Mouse (Mus musculus): ENCODE measurements around the gene Pard6b. TPM values are rescaled to one million over a fixed set of nuclear protein-coding genes. Genes with fewer than 3 reads are reported as not detected.

Gene Pard6b
- polyA plus RNA-seq (2012; ENCODE audit: insufficient read depth, insufficient read length, low replicate concordance, missing spikeins) = not detected in 2 replicates

DNA sequence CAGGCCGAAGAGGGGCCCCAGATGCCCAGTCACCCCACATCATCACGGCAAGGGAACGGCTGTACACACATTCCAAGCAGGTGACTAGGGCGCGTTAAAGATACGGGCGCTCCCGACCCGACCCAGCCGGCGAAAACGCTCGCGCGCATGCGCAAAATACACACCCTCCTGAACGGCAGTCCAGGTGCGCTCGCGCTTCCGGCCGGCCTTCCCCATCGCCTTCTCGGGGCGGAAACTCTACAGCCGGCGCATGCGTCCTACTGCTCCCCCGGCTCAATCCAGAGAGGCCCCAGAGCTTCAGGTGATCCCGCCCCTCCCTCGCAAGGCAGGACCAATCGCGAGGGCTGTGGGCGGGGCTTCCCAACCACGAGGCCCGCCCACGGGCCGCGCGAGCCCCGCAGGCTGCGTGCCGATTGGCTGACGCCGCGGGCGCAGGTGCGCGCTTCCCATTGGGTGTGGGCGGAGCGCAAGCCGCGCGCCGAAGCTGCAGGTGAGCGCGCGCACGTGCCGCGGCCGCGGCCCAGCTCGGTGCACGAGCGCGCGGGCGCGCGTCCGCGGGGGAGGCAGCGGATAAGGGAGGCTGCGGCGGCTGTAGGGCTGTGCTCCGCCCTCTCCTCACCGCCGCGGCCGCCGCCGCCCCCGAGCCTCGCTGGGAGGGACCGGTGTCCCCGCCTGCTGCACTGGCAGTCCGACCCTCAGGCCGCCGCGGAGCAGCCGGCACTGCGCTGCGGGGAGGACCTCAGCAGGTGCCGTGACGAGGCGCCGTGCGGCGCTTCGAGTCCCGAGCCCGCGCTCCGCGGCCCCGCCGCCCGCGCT lies at the start of gene Pard6b:
Gene Pard6b (plus strand): TSS at position 574 of the 816 bp plus-strand sequence.
- under 1% methylated on average over 107 of the region's 110 CpGs for WGBS
- peaks cover 12% of the 10 kb centered on the region; the same call in 1 of the 2 replicates for H3K4me1 ChIP-seq (ENCODE audit: control insufficient read depth, insufficient read depth, low read length)
- H3K27ac ChIP-seq (ENCODE audit: insufficient read depth, low read depth, low read length) = no peak within 1 kb of the TSS; the same call in 1 of the 2 replicates
- H3K4me3 ChIP-seq (ENCODE audit: insufficient read depth, low read depth, low read length) = peak within 1 kb of the TSS; percentile 76
- peak; percentile 4 for TF ChIP-seq POLR2A (IDR thresholded peaks at IDR 0.05; ENCODE audit: insufficient read depth, low read depth, low read length)
- TF ChIP-seq CTCF (IDR thresholded peaks at IDR 0.05; ENCODE audit: insufficient read depth, low read depth, low read length) = no peak

DNA sequence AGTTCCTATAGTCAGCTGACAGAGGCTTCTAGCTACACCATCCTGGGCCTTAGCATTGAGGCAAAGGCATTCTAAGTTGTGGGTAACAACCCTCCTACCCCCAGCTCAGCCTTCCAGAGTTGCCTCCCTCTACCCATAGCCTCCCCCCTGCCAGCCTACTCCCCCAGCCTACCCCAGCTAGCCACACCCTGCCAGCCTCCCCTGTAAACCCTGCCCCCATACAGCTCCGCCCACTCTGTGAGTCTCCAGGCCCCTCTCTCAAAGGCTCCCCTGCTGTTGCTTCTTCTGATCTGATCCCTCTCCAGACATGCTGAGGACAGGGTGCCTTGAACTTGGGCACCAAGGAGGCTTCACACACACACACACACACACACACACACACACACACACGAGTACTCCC lies 49.0 kb upstream of the Pard6b start:
- whole genome bisulfite sequencing = 76% methylated on average over 2 of the region's 2 CpGs

DNA sequence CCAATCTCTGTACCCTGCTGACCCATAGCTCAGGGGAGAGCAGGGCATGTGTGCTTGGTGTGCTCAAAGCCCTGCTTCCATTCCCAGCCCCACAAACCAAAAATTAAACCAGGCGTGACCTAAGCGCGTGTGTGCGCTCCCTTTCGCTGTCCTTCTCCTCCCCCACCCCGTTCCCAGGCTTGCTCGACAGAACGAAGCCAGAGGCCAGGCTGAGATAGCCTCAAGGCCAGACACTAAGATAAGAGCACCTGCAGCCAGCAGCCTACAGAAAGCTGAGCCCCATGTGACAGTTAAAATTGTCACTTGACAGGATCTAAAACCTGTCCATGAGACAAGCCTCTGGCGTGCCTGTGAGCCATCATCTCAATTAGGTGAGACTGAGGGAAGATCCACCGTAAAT lies 46.9 kb upstream of the Pard6b start:
- Histone ChIP-seq H3K4me3 (ENCODE audit: insufficient read depth, low read depth, low read length) (no peak overlapping the region), H3K4me1 (ENCODE audit: control insufficient read depth, insufficient read depth, low read length) (no peaks in the 10 kb centered on the region), H3K27ac (ENCODE audit: insufficient read depth, low read depth, low read length) (no peak overlapping the region)
- WGBS = 85% methylated on average over 10 of the region's 10 CpGs
- TF ChIP-seq CTCF (IDR thresholded peaks at IDR 0.05; ENCODE audit: insufficient read depth, low read depth, low read length) (no peak), POLR2A (IDR thresholded peaks at IDR 0.05; ENCODE audit: insufficient read depth, low read depth, low read length) (no peak)

More for the DNA sequence above, 49.0 kb upstream of the Pard6b start:
- Histone ChIP-seq H3K27ac (ENCODE audit: insufficient read depth, low read depth, low read length) (no peak overlapping the region), H3K4me1 (ENCODE audit: control insufficient read depth, insufficient read depth, low read length) (no peaks in the 10 kb centered on the region), H3K4me3 (ENCODE audit: insufficient read depth, low read depth, low read length) (no peak overlapping the region)
- TF ChIP-seq CTCF (IDR thresholded peaks at IDR 0.05; ENCODE audit: insufficient read depth, low read depth, low read length) (no peak), POLR2A (IDR thresholded peaks at IDR 0.05; ENCODE audit: insufficient read depth, low read depth, low read length) (no peak)

GRCm38 (mm10) chr2:168035907-168036306 lies 44.9 kb upstream of the Pard6b start:
- no peak for TF ChIP-seq POLR2A (IDR thresholded peaks at IDR 0.05; ENCODE audit: insufficient read depth, low read depth, low read length)
- no peak for TF ChIP-seq CTCF (IDR thresholded peaks at IDR 0.05; ENCODE audit: insufficient read depth, low read depth, low read length)

GRCm38 (mm10) chr2:168037063-168037462 lies 43.7 kb upstream of the Pard6b start:
- H3K27ac ChIP-seq (ENCODE audit: insufficient read depth, low read depth, low read length) = no peak overlapping the region
- H3K4me3 ChIP-seq (ENCODE audit: insufficient read depth, low read depth, low read length) = no peak overlapping the region
- no peaks in the 10 kb centered on the region for H3K4me1 ChIP-seq (ENCODE audit: control insufficient read depth, insufficient read depth, low read length)
- 64% methylated on average over 3 of the region's 3 CpGs for WGBS
- TF ChIP-seq CTCF (IDR thresholded peaks at IDR 0.05; ENCODE audit: insufficient read depth, low read depth, low read length) (no peak), POLR2A (IDR thresholded peaks at IDR 0.05; ENCODE audit: insufficient read depth, low read depth, low read length) (no peak)

More at GRCm38 (mm10) chr2:168035907-168036306, 44.9 kb upstream of the Pard6b start:
- Histone ChIP-seq H3K27ac (ENCODE audit: insufficient read depth, low read depth, low read length) (no peak overlapping the region), H3K4me3 (ENCODE audit: insufficient read depth, low read depth, low read length) (no peak overlapping the region), H3K4me1 (ENCODE audit: control insufficient read depth, insufficient read depth, low read length) (no peaks in the 10 kb centered on the region)
- 89% methylated on average over 6 of the region's 6 CpGs for WGBS

GRCm38 (mm10) chr2:168040751-168041150 lies 40.1 kb upstream of the Pard6b start:
- Histone ChIP-seq H3K4me1 (ENCODE audit: control insufficient read depth, insufficient read depth, low read length) (no peaks in the 10 kb centered on the region), H3K27ac (ENCODE audit: insufficient read depth, low read depth, low read length) (no peak overlapping the region), H3K4me3 (ENCODE audit: insufficient read depth, low read depth, low read length) (no peak overlapping the region)
- TF ChIP-seq POLR2A (IDR thresholded peaks at IDR 0.05; ENCODE audit: insufficient read depth, low read depth, low read length) (no peak), CTCF (IDR thresholded peaks at IDR 0.05; ENCODE audit: insufficient read depth, low read depth, low read length) (no peak)
- WGBS = 70% methylated on average over 3 of the region's 3 CpGs

GRCm38 (mm10) chr2:168042019-168042418 lies 38.8 kb upstream of the Pard6b start:
- Histone ChIP-seq H3K4me3 (ENCODE audit: insufficient read depth, low read depth, low read length) (no peak overlapping the region), H3K27ac (ENCODE audit: insufficient read depth, low read depth, low read length) (no peak overlapping the region), H3K4me1 (ENCODE audit: control insufficient read depth, insufficient read depth, low read length) (no peaks in the 10 kb centered on the region)
- TF ChIP-seq POLR2A (IDR thresholded peaks at IDR 0.05; ENCODE audit: insufficient read depth, low read depth, low read length) (no peak), CTCF (IDR thresholded peaks at IDR 0.05; ENCODE audit: insufficient read depth, low read depth, low read length) (no peak)
- 63% methylated on average over 6 of the region's 6 CpGs for WGBS

GRCm38 (mm10) chr2:168044681-168045287 lies 36.0 kb upstream of the Pard6b start:
- WGBS = 88% methylated on average over 10 of the region's 10 CpGs
- TF ChIP-seq CTCF (IDR thresholded peaks at IDR 0.05; ENCODE audit: insufficient read depth, low read depth, low read length) (no peak), POLR2A (IDR thresholded peaks at IDR 0.05; ENCODE audit: insufficient read depth, low read depth, low read length) (no peak)
- H3K27ac ChIP-seq (ENCODE audit: insufficient read depth, low read depth, low read length) = no peak overlapping the region
- peaks cover 4% of the 10 kb centered on the region; the same call in 1 of the 2 replicates for H3K4me1 ChIP-seq (ENCODE audit: control insufficient read depth, insufficient read depth, low read length)
- no peak overlapping the region for H3K4me3 ChIP-seq (ENCODE audit: insufficient read depth, low read depth, low read length)

GRCm38 (mm10) chr2:168045357-168045756 lies 35.4 kb upstream of the Pard6b start:
- Histone ChIP-seq H3K27ac (ENCODE audit: insufficient read depth, low read depth, low read length) (no peak overlapping the region), H3K4me1 (ENCODE audit: control insufficient read depth, insufficient read depth, low read length) (peaks cover 9% of the 10 kb centered on the region), H3K4me3 (ENCODE audit: insufficient read depth, low read depth, low read length) (no peak overlapping the region)
- TF ChIP-seq POLR2A (IDR thresholded peaks at IDR 0.05; ENCODE audit: insufficient read depth, low read depth, low read length) = no peak
- TF ChIP-seq CTCF (IDR thresholded peaks at IDR 0.05; ENCODE audit: insufficient read depth, low read depth, low read length) = no peak
- whole genome bisulfite sequencing = 76% methylated on average over 13 of the region's 13 CpGs

Data from olfactory bulb, adult 2 months (tissue).